Mouse (Mus musculus) hindlimb bud, embryonic 11.5 days (tissue): ENCODE data around the gene S100a14.

ENCODE experiments used
- DNase-seq: peaks from one replicate; pipeline ENCODE4 v3.0.0-alpha.2; 2012; ENCODE audit warnings: low read depth, low spot score; ENCODE audit errors: extremely low spot score

The S100a14 gene

GRCm38 (mm10) chr3:90515789-90516188 is 10.9 kb upstream of the S100a14 start:
- DNase-seq, result no peak

GRCm38 (mm10) chr3:90517711-90518110 is 8.9 kb upstream of the S100a14 start:
- DNase-seq, result no peak

- no peak for DNase-seq
These were observed 1.2 kb upstream of the S100a14 start for GRCm38 (mm10) chr3:90525421-90525820.

- no peak for DNase-seq
These were observed 580 bp upstream of the S100a14 start for GRCm38 (mm10) chr3:90526076-90526475.

GRCm38 (mm10) chr3:90527291-90527873 is 726 bp downstream of the S100a14 start:
- DNase-seq, result no peak

- DNase-seq, result no peak
These were observed 5.1 kb downstream of the S100a14 start for GRCm38 (mm10) chr3:90531713-90532112.

GRCm38 (mm10) chr3:90535446-90535845 is 8.8 kb downstream of the S100a14 start:
- no peak for DNase-seq

GRCm38 (mm10) chr3:90537141-90537904 is 10.7 kb downstream of the S100a14 start, which contains the start of gene S100a16:
TSS of gene S100a16 (plus strand) at chr3:90537254.
- DNase-seq, result no peak

- DNase-seq, result no peak
These were observed 11.2 kb downstream of the S100a14 start for GRCm38 (mm10) chr3:90537905-90538296.

- DNase-seq, result no peak
These were observed 14.2 kb downstream of the S100a14 start for GRCm38 (mm10) chr3:90540904-90541303.

GRCm38 (mm10) chr3:90549676-90550420 is 23.2 kb downstream of the S100a14 start:
- DNase-seq, result no peak

GRCm38 (mm10) chr3:90550421-90550790 is 23.8 kb downstream of the S100a14 start:
- no peak for DNase-seq

GRCm38 (mm10) chr3:90552231-90552630 is 25.6 kb downstream of the S100a14 start:
- DNase-seq, result no peak

- DNase-seq, result no peak
These were observed 29.3 kb downstream of the S100a14 start for GRCm38 (mm10) chr3:90555954-90556353.

GRCm38 (mm10) chr3:90560008-90560628 is 33.5 kb downstream of the S100a14 start, which contains the start of gene S100a3:
TSS of gene S100a3 (plus strand) at chr3:90560578.
- no peak for DNase-seq

GRCm38 (mm10) chr3:90574691-90575090 is 48.0 kb downstream of the S100a14 start:
- DNase-seq, result no peak

GRCm38 (mm10) chr3:90575320-90575719 is 48.7 kb downstream of the S100a14 start:
- DNase-seq, result no peak

GRCm38 (mm10) chr3:90576351-90577001 is 49.8 kb downstream of the S100a14 start:
- no peak for DNase-seq
